Mouse (Mus musculus) right cerebral cortex, postnatal 10 days (tissue): Measurements from ENCODE around the gene Nckap5.

Source experiments
- DNase-seq, 2 experiments: peaks; one replicate each; pipeline ENCODE4 v3.0.0; 2021; ENCODE audit warnings: low spot score in 2 of 2

Nckap5 gene

DNA sequence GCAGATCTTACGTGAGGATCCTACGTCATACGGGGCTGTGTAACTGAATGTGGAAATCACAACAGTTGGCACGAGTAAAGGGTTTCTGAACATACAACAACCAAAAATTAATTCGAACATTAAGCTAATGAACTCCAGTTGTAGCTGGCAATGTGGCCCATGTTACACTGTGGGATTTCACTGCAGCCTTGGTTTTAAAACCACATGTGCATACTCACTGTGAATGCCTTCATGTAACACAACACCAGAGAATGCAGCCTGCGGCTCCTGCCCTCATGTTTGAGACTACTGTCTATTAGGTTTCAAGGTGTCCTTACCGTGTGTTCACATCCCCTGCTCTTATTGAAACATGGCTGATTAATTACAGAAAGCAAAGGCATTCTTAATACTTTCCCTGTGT lies 269.7 kb downstream of the Nckap5 start:
- no peak for DNase-seq

DNA sequence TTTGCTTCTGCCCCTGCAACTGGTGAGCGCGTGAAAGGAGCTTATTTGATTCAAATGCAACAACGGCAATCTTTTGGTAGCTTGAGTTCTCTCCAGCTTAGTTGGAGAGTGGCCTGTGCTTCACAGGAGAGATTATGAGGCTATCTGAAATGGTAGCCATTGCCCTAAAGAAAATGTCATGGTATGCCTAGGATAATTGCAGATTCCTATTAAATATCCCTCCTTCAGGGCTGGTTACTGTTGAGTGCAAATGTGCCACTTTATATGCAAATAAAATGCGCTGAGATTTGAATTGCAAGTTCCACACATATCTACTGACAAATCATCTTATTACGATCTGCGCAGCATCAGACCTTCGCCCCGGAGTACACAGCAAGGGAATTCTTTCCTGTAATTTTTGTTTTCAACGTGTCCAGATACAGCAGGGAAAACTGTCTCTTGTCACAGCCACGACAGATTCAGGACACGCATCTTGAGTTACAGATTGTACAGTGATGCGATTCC lies 272.8 kb downstream of the Nckap5 start:
- no peak for DNase-seq

DNA sequence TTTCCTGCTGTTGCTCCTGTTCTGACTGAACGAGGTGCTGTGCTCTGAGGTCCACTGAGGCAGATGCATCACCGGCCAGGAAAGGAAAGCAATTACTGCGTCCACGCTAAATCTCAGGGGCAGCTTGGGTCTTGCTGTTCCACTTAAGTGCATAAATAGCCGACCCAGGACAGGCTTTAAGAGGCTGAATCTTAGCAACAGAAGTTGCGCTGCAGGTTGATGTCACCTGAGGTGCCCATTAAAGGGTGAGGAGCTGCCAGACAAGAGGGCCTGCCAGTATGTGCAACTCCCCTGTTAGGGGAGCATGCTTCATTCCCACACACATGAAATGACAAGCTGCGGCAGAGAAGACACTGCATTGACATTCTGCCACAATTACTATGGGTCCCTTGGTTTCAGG lies 282.6 kb downstream of the Nckap5 start:
- DNase-seq: no peak

DNA sequence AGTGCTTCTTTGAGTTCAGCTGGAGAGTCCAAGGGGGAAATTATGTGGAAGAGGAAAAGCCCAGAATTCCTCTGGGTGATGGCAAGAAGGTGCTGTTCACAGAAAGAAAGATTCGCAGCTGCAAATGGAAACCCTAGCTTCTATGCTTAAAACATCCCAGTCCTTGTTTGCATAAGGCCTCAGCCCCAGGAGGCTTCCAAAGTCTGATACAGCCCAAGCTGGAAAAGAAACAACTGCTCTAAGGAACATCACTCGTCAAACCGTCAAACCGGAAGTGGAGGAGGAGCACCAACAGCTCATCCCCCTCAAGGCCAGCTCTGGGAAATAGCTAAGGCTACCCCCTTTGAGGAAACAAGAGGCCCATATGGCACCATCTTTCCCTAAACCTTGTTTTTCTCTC lies 286.1 kb downstream of the Nckap5 start:
- no peak for DNase-seq

DNA sequence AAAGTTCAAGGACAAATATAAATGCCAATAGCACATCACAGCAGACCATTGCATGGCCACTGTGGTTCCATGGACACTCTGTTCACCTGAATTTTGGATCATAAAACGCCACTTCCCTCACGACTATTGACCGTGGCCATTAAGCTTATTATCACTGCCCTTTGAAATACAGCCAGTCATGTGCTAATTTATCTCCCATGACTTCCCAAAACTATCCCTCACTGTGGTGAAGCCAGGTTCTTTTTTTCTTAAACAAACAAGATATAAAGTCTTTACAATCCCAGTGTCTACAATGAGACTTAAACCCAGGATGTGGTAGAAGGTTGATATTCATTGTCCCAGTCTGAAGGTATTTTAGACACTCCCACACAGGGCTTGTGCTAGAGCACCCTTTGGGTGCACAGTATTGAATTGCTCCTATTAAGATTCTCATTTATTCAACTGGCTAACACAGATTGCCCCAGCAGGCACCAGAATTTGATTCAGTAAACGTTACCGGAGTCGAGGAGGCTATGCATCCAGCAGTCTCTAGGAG lies 293.3 kb downstream of the Nckap5 start:
- no peak for DNase-seq

DNA sequence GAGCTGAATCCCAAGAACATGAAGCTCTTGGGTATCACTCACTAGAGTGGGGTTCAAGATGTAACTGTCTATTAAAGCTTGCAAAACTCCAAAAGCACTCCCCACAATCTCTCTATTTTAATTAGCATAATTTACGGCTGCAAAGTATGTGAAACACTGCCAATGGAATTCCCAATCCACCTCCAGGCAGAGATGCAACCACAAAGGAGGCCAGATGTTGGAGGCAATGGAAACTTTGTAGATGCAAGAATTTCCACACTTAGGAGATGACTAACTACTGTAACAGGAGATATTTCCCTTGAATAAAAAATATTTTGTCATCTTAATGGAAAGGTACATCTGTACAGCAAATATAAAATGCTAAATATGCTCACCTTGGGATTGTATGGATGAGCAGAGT lies 295.1 kb downstream of the Nckap5 start:
- no peak for DNase-seq

DNA sequence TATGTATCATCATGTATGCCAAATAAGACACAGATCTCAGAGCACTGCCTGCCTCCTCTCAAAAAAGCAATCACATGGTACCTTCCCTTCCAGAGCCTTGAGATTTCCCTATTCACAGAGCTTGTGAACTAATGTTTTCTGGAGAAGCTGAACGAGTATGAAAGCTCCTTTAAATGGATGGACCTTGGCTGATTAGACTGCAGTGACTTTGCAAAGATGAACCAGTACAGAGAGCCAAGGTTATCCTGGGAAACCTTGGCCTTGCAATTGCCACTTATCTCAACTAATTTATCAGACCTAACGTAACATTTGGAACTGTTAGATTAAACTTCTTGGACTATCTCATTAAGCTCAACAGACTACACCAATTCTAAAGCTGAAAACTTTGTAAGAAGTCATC lies 296.6 kb downstream of the Nckap5 start:
- DNase-seq: no peak

DNA sequence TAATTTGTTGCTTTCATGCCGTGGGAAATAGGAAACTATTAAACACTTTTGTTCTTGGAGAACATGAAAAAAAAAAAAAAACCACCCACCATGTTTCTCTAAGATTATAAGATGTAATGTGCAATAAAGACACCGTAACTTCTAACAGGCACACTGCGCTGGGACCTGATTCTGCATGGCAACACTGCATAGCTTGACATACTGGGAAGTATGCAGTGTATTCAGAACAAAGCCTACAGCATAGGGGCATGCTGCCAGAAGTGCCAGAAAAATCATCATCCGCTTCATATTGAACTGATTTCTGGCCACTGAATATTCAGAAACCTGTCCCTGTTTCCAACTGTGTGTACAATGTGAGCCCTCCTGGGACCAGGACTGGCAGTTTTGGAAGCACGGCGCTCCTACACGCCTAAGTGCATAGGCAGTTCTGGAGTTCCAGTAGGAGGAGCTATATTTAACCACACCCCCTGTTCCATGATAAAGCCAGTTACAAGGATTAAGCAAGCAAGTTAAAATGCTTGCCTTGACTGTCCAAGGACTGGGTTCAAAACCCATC lies 302.5 kb downstream of the Nckap5 start:
- DNase-seq: peak in 1 of 2 experiments; percentile 29

- DNase-seq: no peak
These were observed 312.5 kb downstream of the Nckap5 start for GRCm38 (mm10) chr1:126518067-126518466.

GRCm38 (mm10) chr1:126517427-126517826 lies 313.2 kb downstream of the Nckap5 start:
- DNase-seq: no peak

- DNase-seq: no peak
These were observed 315.4 kb downstream of the Nckap5 start for GRCm38 (mm10) chr1:126515054-126515756.

GRCm38 (mm10) chr1:126511835-126512445 lies 318.7 kb downstream of the Nckap5 start:
- DNase-seq: no peak

DNA sequence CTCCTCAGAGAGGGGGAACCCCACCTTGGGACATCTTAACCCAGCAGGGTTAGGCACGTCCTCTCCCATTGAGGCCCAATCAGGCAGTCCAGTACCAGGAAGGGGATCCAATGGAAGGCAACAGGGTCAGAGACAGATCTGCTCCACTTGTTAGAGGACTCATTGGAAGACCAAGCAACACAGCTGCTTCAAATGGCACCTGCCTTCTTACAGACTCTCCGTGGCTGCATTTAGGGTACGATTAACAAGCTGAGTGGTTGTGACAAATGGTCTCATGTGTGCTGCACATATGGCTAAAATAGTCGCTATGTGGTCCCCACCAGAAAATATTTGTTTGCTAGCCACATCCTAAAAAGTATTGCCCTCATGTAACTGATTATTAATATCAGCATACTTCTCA lies 325.9 kb downstream of the Nckap5 start:
- no peak for DNase-seq

- no peak for DNase-seq
These were observed 327.9 kb downstream of the Nckap5 start for GRCm38 (mm10) chr1:126502741-126503140.

- DNase-seq: no peak
These were observed 333.9 kb downstream of the Nckap5 start for GRCm38 (mm10) chr1:126496722-126497121.

DNA sequence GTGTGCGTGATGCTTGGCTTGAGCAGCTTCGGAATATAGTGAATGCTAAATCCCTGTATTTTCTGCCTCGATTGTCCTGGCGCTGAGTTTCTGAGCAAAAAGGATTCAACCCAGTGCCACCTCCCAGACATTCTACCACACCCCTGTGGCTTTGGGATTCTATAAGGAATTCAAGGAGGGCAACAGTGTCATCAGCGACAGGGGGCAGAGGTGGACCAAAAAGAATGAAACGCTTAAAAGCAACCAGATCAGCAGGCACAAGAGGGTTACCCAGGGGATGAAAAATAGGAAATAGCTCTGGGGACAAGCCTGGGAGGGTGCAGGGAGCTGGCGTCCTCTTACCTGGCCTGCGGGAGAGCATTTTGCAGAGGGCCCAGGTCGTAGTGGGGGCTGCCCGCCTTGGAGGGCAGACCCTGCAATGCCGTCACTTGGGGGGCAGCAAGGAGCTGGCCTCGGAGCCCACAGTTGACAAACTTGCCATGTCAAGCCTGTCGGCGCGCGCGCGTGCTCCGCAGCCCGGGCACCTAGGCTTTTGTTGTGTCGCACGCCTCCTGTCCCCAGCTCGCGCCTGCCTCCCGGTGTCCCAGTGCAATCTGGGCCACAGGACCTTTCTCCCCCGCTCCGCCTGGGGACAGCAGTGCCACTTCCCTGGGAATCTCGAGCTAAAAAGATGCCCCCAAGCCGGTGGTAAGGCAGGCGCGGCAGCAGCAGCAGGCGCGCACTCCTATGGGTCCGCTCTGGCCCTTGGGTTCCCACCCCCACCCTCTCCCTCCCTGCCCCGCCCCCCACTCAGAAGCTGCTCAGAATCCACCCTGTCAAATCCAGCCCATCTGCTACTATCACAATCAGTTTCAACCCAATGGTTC lies 338.2 kb downstream of the Nckap5 start:
- peak; percentile 43 to 45 for DNase-seq

- no peak for DNase-seq
These were observed 339.2 kb downstream of the Nckap5 start for GRCm38 (mm10) chr1:126491412-126491811.

DNA sequence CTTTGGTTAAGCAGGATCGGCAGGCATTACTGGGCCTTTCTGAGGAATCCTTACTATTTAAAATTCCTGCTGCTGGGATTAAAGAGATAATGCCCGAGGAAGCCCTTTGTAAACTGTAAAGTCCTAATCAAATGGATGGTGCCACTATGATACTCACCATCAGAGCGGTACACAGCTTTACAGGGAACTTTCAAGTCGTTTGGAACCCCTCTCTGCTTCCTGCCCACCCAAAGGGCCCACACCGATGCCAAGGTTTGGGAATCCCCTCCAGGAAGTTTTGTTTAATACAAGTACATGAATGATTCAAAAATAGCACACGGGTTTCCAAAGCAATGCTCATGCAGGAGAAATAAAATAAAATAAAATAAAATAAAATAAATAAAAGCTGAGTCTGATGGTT lies 340.3 kb downstream of the Nckap5 start:
- no peak for DNase-seq

GRCm38 (mm10) chr1:126484664-126485087 lies 345.9 kb downstream of the Nckap5 start:
- DNase-seq: peak; percentile 53 to 69

DNA sequence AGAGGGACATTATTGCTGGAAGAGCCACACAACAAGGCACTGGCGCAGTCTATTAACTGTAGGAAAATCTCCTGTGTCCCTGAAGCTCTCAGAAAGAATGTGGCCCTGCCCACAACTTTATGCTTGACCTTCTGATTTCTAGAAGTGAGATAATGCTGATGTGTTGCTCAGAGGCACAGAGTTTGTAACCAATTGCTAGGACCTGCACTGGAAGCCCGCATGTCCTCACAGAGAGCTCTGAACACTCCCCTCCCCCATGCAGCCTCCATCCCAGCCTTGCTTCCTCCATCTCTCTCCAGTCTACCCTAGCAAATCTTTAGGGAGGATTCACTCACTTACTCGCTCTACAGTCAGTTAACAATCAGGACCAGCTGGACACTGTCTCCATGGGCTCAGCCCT lies 346.9 kb downstream of the Nckap5 start:
- no peak for DNase-seq

GRCm38 (mm10) chr1:126481459-126482228 lies 349.0 kb downstream of the Nckap5 start:
- peak in 1 of 2 experiments; percentile 49 for DNase-seq
